Mouse (Mus musculus): ENCODE data around the gene Angpt4.

Gene Angpt4

DNA sequence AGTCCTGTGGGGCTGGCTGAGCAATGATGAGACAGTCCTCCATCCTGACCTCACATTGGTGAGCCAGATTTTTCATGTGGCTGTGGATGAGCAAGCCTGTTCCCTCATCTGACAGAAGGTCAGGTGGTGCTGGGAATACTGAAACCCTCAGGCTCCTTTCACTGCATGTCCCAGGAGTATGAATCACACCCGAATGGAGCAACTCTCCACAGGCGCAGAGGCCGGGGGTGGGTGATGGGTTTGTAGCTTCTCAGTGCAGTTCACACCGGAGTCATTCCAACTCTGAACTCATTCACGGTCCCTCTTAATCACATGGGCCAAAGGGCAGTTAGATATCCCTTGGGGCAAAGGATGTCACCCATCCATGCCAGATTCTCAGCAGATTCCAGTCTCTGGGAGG lies 3.1 kb downstream of the Angpt4 start:
- no peak for ATAC-seq (ENCODE audit: low TSS enrichment)

DNA sequence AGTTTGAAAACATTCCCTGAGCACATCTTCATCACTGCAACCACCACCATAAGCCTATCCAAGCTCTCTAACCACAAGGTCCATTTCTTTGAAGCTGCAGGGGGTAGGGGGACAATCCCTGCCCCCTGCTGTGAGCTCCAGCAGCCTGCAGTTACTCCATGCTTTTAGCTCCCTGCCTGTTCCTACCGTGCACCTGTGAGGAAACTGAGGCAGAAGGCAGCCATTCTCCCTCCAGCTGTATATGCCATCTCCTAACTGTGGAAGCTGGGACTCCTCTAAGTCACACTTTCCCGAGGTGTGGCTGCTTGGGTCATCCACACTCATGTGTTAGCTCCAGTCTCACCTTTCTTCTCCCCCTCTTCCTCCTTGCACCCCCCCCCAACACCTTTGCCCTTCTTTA lies 4.1 kb downstream of the Angpt4 start:
- ATAC-seq (ENCODE audit: low TSS enrichment) = no peak

DNA sequence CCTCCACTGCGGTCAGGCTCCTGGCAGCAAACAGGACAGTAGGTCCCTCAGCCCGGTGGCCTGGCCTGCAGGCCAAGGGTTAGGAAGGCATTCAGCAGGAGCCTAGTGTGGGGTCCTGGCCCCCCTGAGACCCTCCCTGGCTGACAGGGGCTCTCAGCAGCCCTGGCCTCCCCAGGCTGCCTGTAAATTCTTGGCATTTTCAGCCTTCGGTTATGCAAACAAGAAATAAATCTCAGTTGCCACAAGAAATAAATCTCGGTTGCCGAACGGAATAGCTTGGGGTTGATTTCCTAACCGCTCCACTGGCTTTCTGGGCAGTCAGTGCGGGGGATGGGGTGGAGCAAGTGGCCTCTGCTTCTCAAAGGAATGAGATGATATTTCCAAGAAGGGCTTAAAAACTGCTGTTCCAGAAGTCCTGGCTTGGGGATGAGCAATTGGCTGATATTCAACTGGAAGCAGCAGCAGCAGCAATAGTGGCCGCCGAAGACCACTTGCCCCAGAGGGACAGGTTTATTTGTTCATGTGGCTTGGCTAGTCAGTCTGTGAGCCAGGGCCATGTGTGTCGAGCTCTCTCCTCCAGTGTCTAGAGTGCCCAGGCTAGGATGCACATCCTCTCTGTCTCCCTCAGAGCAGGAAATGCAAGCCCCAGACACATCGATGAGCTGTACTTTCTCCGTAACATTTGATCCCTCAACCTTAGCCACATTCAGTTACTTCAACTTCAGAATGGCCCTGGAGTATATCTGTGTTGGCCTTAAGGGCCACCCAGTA lies 5.2 kb downstream of the Angpt4 start:
- ATAC-seq (ENCODE audit: low TSS enrichment) = no peak

DNA sequence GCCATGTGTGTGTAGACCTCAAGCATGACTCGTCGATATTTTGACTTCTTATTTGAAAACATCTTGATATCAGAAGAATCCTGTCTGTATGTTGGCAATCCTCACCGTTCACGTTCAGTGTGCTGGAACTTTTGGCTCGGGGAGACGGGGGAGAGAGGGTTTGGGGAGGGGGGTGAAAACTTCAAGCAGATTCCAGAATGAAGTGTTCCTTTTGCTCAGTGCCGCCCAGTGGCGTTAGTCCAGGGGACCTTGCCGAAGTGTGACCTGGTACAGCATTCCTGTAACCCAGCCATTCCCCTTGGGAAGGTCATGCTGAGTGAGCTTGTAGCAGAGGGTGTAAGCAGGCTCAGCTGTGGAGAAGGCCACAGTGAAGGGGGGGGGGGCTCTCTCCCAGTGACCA lies 8.1 kb downstream of the Angpt4 start:
- no peak for ATAC-seq (ENCODE audit: low TSS enrichment)

DNA sequence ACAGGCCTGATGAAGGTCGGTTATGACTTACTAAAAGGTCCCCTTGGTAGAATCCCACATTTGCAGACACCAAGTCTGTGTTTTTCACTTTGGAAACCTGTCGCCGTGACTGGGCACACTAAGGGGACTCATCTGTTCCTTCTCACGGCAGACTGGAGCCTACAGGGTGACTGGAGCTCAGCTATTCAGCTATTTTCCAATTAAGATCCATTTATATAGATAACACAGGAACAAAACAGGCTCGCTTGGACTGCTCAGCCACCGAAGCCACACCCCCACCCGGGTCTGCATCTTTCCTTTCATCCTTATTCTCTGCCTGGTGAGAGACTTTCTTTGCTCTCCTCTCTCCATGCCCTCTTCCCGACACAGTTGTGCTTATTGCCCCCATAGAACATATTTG lies 10.1 kb downstream of the Angpt4 start:
- ATAC-seq (ENCODE audit: low TSS enrichment) = no peak

DNA sequence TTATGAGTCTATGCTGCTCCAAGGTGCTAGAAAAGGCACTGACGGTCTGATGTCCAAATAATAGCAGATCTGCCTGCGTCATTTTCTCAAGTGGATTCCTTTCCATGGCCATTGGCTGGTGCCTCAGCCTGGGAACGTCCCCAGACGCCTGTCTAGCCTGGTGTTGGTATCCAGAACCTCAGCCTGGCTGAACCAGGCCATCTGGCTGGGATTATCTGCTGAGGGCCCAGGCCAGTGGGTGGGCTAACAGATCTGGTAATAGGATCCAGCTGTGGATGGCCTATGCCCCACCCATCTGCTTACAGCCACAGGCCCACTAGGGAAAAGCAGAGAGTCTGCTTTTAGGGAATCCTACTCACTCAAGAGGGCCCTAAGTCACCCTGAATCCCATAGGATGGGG lies 10.6 kb downstream of the Angpt4 start:
- no peak for ATAC-seq (ENCODE audit: low TSS enrichment)

DNA sequence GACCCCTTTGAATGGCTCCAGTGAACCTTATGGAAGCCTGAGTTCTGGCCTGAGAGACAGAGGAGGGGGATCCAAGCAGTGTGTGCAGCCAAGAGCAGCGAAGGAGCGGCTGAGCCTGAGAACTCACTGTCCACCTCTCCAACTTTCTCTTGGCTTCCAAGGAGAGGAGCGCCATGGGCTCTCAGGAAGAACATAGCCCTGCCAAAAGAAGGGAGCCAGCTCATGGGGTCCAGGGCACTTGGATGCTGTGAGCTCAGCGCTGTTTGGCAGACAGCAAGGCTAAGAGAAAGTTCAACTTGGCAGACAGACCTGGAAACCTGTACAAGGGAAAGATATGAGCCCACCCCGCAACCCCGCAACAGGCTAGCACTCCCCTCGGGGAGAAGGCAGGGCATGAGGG lies 13.3 kb downstream of the Angpt4 start:
- no peak for ATAC-seq (ENCODE audit: low TSS enrichment)

DNA sequence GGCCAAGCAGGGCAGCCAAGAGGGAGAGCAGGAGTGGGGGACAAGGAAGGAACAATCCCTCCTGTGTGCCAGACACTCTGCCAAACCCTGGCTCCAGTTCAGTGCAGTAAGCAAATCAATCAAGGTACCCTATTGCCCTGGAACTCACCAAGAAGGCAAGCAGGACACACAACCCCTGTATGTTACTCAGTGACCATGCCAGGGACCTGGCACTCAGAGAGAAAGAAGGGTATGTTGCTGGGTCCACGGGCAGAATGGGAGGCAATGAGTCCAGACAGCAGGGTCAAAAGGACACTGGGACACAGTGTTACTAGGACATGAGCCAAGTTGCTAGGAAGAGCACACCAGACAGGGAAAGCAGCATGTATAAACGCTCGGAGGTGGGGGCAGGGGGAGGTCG lies 14.7 kb downstream of the Angpt4 start:
- ATAC-seq (ENCODE audit: low TSS enrichment) = no peak

DNA sequence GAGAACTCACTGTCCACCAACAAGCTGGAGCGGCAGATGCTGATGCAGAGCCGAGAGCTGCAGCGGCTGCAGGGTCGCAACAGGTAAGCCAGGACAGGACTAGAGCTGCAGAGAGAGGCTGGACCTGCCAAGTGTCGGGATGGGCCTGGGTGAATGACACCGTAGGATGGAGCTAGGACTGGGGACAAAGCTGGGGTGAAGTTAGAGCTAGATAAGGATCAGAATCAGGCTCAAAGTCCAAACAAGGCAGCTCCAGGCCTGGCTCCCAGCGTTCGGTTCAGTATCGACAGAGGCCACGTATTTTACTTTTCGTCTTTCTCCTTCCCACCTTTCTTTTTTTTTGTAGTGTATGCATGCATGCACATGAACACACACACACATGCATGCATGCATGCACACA lies 16.1 kb downstream of the Angpt4 start:
- no peak for ATAC-seq (ENCODE audit: low TSS enrichment)

DNA sequence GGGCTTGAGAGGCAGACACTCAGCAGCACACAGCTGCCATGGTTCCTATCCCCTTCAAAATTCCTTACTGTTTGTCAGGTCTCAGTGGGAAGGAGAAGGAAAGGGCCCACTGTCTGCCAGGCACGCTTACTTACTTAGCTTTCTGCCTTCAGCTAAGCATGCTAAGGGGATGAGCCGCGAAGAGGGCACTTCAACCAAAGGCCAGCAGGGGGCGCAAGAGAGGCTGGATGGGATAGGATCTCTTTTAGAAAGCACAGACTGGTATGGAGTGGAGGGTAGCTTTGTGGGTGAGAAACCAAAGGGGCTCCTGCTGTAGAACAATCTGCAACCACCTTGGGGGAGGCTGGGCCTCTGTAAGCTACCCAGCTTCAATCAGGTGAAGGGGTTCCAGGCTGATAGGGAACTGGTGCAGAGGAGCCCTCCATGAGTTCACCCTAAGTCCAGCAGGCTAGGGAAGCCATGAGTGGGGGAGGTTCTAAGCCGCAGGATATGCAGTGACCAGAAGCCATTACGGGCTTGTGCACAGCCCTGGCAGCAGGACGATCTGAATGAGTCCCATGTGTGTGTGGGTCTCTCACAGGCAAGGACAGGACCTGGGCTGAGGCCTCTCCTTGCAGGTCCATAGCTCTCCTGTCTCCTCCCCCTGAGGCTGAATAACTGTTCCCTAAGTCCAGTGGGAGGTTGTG lies 19.5 kb downstream of the Angpt4 start:
- ATAC-seq (ENCODE audit: low TSS enrichment) = peak; percentile 88

DNA sequence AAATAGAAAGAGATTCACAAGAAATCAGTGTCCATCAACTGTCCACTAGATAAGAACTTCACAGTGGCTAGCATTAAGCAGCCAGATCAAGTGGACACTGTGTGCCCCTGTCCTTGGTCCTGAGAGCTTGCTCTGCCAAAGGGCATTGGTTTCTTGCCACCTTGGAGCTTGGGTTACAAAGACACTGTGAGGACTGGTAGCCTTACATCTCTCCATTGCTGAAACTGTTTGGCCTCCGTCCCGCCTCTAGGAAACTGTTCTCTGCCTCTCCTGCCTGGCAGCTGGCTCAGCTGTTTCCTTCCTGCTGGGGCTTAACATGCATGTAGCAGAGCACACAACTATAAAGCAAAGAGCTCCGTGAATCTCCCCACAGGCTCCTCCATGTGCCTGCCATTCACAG lies 26.9 kb downstream of the Angpt4 start:
- no peak for ATAC-seq (ENCODE audit: low TSS enrichment)

DNA sequence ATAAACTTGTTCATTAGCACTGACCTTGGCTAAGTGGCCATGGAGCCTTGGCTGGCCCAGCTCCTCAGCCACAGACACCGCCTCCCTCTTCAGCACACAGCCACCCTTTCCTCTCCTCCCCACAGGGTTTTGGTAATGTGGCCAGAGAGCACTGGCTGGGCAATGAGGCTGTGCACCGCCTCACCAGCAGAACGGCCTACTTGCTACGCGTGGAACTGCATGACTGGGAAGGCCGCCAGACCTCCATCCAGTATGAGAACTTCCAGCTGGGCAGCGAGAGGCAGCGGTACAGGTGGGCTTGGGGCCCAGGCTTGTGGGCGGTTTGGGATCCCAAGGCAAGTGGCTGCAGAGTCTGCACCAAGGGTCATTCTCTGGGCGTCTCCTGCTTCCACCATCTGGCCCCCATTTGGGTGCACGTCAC lies 27.8 kb downstream of the Angpt4 start:
- peak; percentile 69 for ATAC-seq (ENCODE audit: low TSS enrichment)

DNA sequence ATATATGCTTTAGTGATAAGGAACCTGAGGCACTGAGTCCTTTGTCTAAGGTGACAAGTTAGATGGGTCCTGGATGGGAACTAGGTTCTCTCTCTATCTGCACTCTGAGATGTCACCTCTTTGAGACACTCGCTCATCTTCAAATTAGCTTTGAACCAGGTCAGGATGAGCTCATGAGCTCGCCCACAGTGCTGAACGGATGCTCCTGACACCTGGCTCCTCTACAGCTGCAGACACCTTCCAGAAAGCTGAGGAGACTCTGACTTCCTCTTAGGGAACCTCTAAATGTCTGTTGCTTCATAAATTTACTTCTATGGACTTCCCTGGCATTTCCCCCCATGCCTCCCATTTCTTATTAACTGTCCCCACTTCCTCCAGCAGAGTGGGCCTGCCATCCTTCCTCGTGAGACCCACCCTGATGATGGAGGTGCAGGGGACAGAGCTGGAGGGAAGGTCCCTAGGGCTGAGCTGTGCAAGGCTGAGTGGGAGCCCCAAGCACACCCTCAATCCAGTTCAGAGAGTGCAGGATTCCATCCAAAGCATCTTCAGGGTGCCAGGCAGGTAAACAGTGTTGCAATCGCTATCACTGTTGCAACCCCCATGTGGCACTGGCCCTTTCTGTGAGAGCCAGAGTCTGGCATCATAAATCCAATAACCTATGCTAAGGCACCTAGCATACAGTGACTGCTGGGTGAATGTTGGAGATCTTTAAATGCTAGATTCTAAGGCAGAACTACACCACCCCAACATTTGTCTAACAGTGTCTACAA lies 28.8 kb downstream of the Angpt4 start:
- no peak for ATAC-seq (ENCODE audit: low TSS enrichment)

DNA sequence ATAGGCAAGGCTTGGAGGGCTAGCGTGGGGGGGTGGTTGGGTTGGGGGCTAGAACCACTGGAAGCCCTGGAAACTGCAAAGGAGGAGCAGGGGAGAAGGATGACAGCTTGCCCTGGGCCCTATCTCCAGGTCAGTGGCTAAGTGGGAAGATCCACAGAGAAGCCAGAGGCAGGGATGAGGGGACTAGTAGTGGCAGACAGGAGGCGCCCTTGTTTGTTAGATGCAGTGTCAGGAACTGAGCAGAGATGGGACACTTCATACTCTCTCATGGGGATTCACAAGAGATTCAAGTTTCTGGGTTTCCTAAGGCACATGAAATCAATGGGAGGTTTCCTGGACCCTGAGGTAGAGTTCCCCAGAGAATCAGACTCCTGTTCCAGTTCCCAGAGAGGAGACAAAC lies 30.3 kb downstream of the Angpt4 start:
- no peak for ATAC-seq (ENCODE audit: low TSS enrichment)

DNA sequence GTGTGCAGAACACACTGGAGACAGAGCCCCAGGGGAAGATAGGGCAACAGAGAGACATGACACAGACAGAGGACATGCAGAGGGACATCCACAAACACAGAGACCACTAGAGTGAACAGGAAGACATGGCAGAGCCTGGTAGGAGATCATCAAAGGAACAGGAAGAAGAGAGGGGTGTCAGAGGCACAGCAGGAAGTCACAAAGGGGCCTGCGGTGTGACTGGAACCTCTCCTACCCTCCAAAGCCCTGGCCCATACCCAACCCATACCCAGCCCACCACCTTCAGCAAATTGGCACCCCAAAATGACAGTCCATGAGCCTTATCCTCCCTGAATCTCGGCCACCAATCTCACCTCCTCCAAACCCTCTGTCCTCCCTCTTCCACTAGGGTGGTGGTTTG lies 33.1 kb downstream of the Angpt4 start:
- no peak for ATAC-seq (ENCODE audit: low TSS enrichment)

DNA sequence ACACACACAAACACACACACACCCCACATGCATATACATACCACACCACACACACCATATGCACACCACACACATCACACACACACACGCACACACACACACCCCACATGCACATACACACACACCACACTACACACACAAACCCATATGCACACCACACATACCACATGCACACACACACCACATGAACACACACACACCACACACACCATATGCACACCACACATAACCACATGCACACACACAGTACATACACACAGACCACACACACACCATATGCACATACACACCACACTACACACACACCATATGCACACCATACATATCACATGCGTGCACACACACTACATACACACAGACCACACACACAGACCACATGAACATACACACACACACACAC lies 36.6 kb downstream of the Angpt4 start:
- no peak for ATAC-seq (ENCODE audit: low TSS enrichment)

DNA sequence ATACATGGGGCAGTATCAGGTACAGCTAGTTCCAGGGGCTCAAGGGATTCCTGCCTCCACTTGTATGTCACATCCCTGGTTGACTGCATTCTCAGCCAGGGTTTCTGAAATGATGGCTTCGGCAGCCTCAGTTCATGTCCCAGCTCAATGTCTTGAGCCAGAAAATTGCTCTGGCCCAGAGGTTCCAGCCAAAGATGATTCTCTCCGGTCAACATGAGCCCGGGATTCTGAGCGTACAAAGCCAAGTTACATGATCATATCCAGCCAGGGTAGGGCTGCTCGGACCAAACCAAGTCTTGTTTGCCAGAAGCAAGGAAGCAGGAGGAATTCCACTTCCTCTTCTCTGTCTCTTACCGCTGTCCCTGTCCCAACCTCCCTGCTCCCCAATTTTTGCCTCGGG lies 37.3 kb downstream of the Angpt4 start:
- no peak for ATAC-seq (ENCODE audit: low TSS enrichment)

DNA sequence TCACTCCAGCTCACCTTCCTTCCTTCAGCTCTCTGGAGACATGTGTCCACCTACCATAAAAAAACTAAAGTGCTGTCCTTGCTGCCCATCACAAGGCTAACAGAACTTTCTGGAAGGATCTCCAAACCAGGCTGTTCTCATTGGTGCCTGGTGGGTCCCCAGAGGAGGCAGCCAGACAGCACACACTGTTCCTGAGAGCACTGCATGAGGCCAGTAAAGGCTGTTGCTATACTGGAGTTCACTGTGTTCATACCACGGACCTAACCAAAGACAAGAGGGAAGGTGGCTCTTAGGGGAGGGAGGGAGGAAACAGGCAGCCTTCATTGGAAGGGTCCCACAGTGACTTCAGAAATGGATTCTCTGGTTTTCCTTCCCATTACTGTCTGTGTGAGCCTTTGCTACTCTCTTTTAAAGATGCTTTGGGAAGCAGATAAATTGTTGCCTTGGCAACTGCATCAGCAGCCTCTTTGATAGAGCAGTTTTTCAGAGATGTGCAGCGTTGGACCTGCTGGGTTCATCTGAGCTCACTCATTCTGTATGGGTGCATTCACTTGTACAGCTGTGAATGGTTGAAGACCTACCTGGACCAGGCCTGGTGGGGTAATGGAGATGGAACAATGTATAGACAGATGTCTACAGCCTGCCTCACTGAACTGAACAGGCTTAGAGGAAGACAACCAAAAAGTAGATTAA lies 38.2 kb downstream of the Angpt4 start:
- ATAC-seq (ENCODE audit: low TSS enrichment) = peak; percentile 80

DNA sequence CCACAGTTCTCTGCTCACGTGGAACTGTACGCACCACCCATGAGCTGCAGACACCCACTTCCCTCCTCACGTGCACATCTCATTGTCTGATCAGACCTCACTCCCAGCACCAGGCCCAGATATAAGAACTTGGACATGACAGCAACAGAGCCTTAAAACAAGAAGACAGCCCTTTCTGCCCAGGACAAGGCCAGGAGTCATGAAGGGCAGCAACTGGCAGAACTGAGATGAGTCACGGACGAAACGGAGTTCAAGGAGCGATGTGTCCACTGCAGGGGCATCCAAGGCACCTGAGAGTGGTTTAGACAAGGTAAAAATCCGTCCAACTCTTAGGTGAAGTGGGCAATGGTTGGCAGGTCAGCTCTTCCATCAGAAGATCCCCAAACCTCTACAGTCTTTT lies 42.7 kb downstream of the Angpt4 start:
- no peak for ATAC-seq (ENCODE audit: low TSS enrichment)

DNA sequence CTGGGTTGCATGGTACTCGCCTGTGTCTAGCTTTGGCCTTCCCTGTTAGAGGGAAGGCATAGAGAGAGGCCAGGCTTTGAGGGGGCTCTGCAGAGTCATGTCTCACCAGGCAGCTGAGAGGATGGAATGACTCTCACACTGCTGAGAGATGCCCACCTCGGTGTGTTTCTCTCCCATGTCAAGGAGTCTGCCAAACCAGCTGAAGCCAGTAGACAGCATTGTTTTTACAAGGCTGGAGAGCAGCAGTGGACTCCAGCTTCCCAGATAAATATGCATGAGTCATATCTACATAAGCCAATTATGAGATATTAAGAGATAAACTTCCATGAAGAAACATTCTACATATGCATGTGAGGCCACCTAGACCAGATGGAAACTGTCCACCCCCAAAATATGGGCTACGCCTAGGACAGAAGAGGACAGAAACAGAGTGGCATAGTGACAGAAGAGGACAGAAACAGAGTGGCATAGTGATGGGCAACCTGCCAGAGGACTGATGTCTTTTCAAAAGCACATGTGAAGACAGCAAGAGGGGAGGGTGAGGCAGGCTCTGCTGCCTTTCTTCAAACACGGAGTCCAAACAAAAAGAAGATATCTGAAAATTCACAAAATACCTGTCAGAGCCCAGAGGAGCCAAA lies 45.6 kb downstream of the Angpt4 start:
- no peak for ATAC-seq (ENCODE audit: low TSS enrichment)

DNA sequence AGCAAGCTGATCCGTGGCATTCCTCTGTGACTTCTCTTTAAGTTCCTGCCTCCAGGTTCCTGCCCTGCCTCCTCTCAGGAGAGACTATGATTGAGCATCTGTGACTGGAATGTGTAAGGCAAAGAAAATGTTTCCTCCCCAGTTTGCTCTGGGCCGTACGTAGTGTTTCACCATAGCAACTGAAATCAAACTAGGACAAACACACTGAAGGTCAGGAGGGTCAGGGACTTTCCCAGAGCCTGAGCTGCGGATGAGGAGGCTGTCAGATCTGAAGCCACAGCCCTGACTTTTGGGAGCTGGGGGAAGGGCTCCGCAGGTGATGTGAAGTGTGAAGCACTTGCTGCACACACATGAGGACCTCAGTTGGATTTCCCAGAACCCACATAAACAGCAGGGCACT lies 48.3 kb downstream of the Angpt4 start:
- ATAC-seq (ENCODE audit: low TSS enrichment) = no peak

Data from frontal cortex, adult (tissue).